Mouse (Mus musculus): ENCODE results near the gene Ogfod1. TPM values are rescaled to one million over a fixed set of nuclear protein-coding genes. Genes with fewer than 3 reads are reported as not detected.
"Not testable (repeated sequence)": the region's sequence is repeated elsewhere in the genome, so short reads cannot be mapped to it uniquely, and the experiment has no call there.

Gene Ogfod1
- polyA plus RNA-seq, 1 experiment from 2014 or later, result 7.0 TPM

DNA sequence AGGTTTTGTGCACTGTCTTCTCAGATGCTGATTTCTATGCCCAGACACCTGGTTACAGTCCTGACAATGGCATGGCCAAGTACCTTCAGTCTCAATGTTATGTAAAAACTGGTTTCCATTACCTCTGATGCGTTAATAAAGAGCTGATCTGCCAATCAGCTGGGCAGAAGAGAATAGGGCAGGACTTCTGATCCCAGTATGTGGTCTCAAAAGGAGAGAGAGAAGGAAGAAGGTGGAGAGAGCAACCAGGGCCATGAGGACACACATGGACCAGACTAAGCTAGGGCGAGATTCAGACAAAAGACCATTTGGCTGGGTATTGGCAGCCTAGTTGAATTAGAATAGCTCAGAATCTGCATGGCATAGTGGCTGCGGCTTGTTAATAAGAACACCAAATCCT lies 3.4 kb upstream of the Ogfod1 start:
- Histone ChIP-seq H3K27ac (ENCODE audit: low read length) (no peak overlapping the region), H3K27me3 (replicated peaks; ENCODE audit: insufficient read depth, low read length) (no peaks in the 10 kb centered on the region), H3K9ac (replicated peaks; ENCODE audit: low read depth) (no peak overlapping the region), H3K4me3 (ENCODE audit: low read depth, low read length) (no peak overlapping the region), H3K4me2 (replicated peaks; ENCODE audit: low read depth, low read length) (no peak overlapping the region), H3K9me3 (ENCODE audit: low read length) (no peaks in the 10 kb centered on the region), H3K36me3 (ENCODE audit: insufficient read depth, low read length) (peaks cover 16% of the 10 kb centered on the region), H3K4me1 (ENCODE audit: insufficient read depth, low read depth, low read length) (peaks cover 11% of the 10 kb centered on the region; the same call in 1 of the 2 replicates)
- 75% methylated on average over 3 of the region's 3 CpGs for WGBS
- DNase-seq (ENCODE audit: low spot score), result no peak
- ATAC-seq, result no peak
- TF ChIP-seq EP300 (IDR thresholded peaks at IDR 0.05), result no peak
- TF ChIP-seq CTCF (IDR thresholded peaks at IDR 0.05), result no peak

- no peak overlapping the region for H3K4me3 ChIP-seq (ENCODE audit: low read depth, low read length)
- WGBS, result 42% methylated on average over 5 of the region's 5 CpGs
Observed at GRCm38 (mm10) chr8:94035200-94035599, 1.8 kb upstream of the Ogfod1 start.

DNA sequence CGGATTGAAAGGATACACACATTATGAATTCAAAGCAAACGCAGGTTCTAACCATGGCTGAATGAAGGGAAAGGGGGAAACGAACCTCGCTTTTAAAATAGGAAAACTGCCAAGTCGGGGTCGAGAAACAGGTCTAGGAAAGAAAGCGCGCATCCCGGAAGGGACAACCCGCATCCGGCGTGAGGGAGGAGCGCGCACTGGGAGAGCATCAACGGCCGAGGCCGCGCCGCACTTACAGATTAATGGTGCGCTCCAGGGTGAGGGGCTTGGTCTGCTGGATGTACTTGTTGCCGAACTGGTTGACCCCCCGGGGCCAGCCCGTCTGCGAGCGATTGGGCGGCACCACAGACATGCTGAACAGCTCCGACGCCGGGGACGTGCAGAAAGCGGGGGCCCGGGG lies 457 bp upstream of the Ogfod1 start:
- peak; percentile 81 for DNase-seq (ENCODE audit: low spot score)
- 0% methylated on average over 21 of the region's 32 CpGs for WGBS
- ATAC-seq, result peak; percentile 82
- not testable (repeated sequence) for H3K36me3 ChIP-seq (ENCODE audit: insufficient read depth, low read length); H3K9me3 ChIP-seq (ENCODE audit: low read length); H3K27me3 ChIP-seq (replicated peaks; ENCODE audit: insufficient read depth, low read length)
- H3K4me3 ChIP-seq (ENCODE audit: low read depth, low read length), result peak overlapping the region; percentile 81
- H3K4me2 ChIP-seq (replicated peaks; ENCODE audit: low read depth, low read length), result peak overlapping the region; percentile 60
- H3K4me1 ChIP-seq (ENCODE audit: insufficient read depth, low read depth, low read length), result peaks cover 11% of the 10 kb centered on the region; the same call in 1 of the 2 replicates
- peak overlapping the region; percentile 73 for H3K27ac ChIP-seq (ENCODE audit: low read length)
- H3K9ac ChIP-seq (replicated peaks; ENCODE audit: low read depth), result peak overlapping the region; percentile 63

More at GRCm38 (mm10) chr8:94035200-94035599, 1.8 kb upstream of the Ogfod1 start:
- Histone ChIP-seq H3K27ac (ENCODE audit: low read length) (no peak overlapping the region), H3K4me2 (replicated peaks; ENCODE audit: low read depth, low read length) (no peak overlapping the region; the same call in 1 of the 2 replicates), H3K9me3 (ENCODE audit: low read length) (no peaks in the 10 kb centered on the region), H3K36me3 (ENCODE audit: insufficient read depth, low read length) (peaks cover 2% of the 10 kb centered on the region; the same call in 1 of the 2 replicates), H3K9ac (replicated peaks; ENCODE audit: low read depth) (no peak overlapping the region), H3K27me3 (replicated peaks; ENCODE audit: insufficient read depth, low read length) (no peaks in the 10 kb centered on the region), H3K4me1 (ENCODE audit: insufficient read depth, low read depth, low read length) (peaks cover 11% of the 10 kb centered on the region; the same call in 1 of the 2 replicates)
- no peak for TF ChIP-seq CTCF (IDR thresholded peaks at IDR 0.05)
- no peak for TF ChIP-seq EP300 (IDR thresholded peaks at IDR 0.05)
- DNase-seq (ENCODE audit: low spot score) (no peak), ATAC-seq (no peak)

GRCm38 (mm10) chr8:94037806-94038205 lies 808 bp downstream of the Ogfod1 start:
- ATAC-seq (0 out of 2 replicates have a peak, but pooled peaks have one; percentile 9), DNase-seq (ENCODE audit: low spot score) (peak; percentile 72)
- WGBS, result 5% methylated on average over 15 of the region's 15 CpGs
- Histone ChIP-seq H3K4me1 (ENCODE audit: insufficient read depth, low read depth, low read length) (peaks cover 11% of the 10 kb centered on the region; the same call in 1 of the 2 replicates), H3K27me3 (replicated peaks; ENCODE audit: insufficient read depth, low read length) (no peaks in the 10 kb centered on the region), H3K9ac (replicated peaks; ENCODE audit: low read depth) (peak overlapping the region; percentile 54), H3K27ac (ENCODE audit: low read length) (peak overlapping the region; percentile 54; the same call in 1 of the 2 replicates), H3K4me2 (replicated peaks; ENCODE audit: low read depth, low read length) (peak overlapping the region; percentile 83), H3K4me3 (ENCODE audit: low read depth, low read length) (peak overlapping the region; percentile 81), H3K36me3 (ENCODE audit: insufficient read depth, low read length) (no peaks in the 10 kb centered on the region), H3K9me3 (ENCODE audit: low read length) (no peaks in the 10 kb centered on the region)
- TF ChIP-seq CTCF (IDR thresholded peaks at IDR 0.05) (no peak), EP300 (IDR thresholded peaks at IDR 0.05) (no peak)

GRCm38 (mm10) chr8:94047845-94048244 lies 10.8 kb downstream of the Ogfod1 start:
- peak; percentile 28 for DNase-seq (ENCODE audit: low spot score)
- no peaks in the 10 kb centered on the region for H3K36me3 ChIP-seq (ENCODE audit: insufficient read depth, low read length)
- ATAC-seq, result no peak
- TF ChIP-seq EP300 (IDR thresholded peaks at IDR 0.05) (no peak), CTCF (IDR thresholded peaks at IDR 0.05) (no peak)
- 61% methylated on average over 2 of the region's 2 CpGs for whole genome bisulfite sequencing
- H3K27ac ChIP-seq (ENCODE audit: low read length), result no peak overlapping the region
- no peaks in the 10 kb centered on the region for H3K4me1 ChIP-seq (ENCODE audit: insufficient read depth, low read depth, low read length)
- H3K9ac ChIP-seq (replicated peaks; ENCODE audit: low read depth), result no peak overlapping the region
- no peaks in the 10 kb centered on the region for H3K27me3 ChIP-seq (replicated peaks; ENCODE audit: insufficient read depth, low read length)
- H3K4me3 ChIP-seq (ENCODE audit: low read depth, low read length), result no peak overlapping the region
- no peak overlapping the region for H3K4me2 ChIP-seq (replicated peaks; ENCODE audit: low read depth, low read length)
- no peaks in the 10 kb centered on the region for H3K9me3 ChIP-seq (ENCODE audit: low read length)

DNA sequence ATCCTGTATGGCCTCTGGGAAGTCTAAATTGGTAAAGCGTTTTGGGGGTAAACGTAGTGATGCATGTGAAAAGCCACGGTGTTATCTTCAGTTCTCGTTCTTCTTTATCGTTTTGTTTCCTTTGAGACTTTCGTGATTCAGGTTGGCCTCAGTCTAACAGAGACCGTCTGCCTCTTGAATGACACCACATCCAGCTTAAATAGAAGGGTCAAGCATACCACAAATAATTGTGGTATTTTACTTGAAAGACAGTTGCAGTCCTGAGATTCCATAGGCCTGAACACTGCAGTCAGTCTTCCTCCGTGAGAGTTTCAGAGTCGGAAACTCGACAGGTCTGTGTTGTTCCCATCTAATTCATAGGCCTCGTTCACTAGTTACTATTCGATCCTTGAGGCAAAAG lies 15.7 kb downstream of the Ogfod1 start:
- no peaks in the 10 kb centered on the region for H3K9me3 ChIP-seq (ENCODE audit: low read length)
- 0 out of 2 replicates have a peak, but pooled peaks cover 9% of the 10 kb centered on the region for H3K36me3 ChIP-seq (ENCODE audit: insufficient read depth, low read length)
- no peak for TF ChIP-seq CTCF (IDR thresholded peaks at IDR 0.05)
- no peak for TF ChIP-seq EP300 (IDR thresholded peaks at IDR 0.05)
- H3K4me3 ChIP-seq (ENCODE audit: low read depth, low read length), result no peak overlapping the region
- 83% methylated on average over 12 of the region's 12 CpGs for WGBS
- ATAC-seq, result no peak
- no peak overlapping the region for H3K9ac ChIP-seq (replicated peaks; ENCODE audit: low read depth)
- no peaks in the 10 kb centered on the region for H3K27me3 ChIP-seq (replicated peaks; ENCODE audit: insufficient read depth, low read length)
- H3K4me2 ChIP-seq (replicated peaks; ENCODE audit: low read depth, low read length), result no peak overlapping the region
- DNase-seq (ENCODE audit: low spot score), result no peak
- no peaks in the 10 kb centered on the region for H3K4me1 ChIP-seq (ENCODE audit: insufficient read depth, low read depth, low read length)
- H3K27ac ChIP-seq (ENCODE audit: low read length), result no peak overlapping the region

Data from lung, postnatal 0 days (tissue).